Mouse (Mus musculus) ES-E14 (cell line): ENCODE results near the gene Tsfm. TPM values are rescaled to one million over a fixed set of nuclear protein-coding genes. Genes with fewer than 3 reads are reported as not detected.

Source experiments
- DNase-seq: peaks from one replicate; pipeline ENCODE4 v3.0.0-alpha.2; 2013; ENCODE audit warnings: low read depth, low spot score
- H3K27ac ChIP-seq: 2 replicates; pipeline ENCODE4 v1.5.1; 2012; ENCODE audit warnings: low read depth, mild to moderate bottlenecking, low read length, moderate library complexity, mixed read lengths; ENCODE audit not compliant: poor library complexity, insufficient read depth, severe bottlenecking
- H3K36me3 ChIP-seq: 2 replicates; pipeline ENCODE4 v1.6.1; 2012; ENCODE audit warnings: mild to moderate bottlenecking, low read length, moderate library complexity, mixed read lengths; ENCODE audit not compliant: control insufficient read depth, poor library complexity, insufficient read depth, severe bottlenecking
- H3K4me1 ChIP-seq, 2 experiments: fragments of 150-350 bp in 1 of 2; sonication (generic) in 1 of 2; 2 replicates each; pipeline ENCODE4 v1.6.1; 2012; ENCODE audit warnings: low read length in 2 of 2, mild to moderate bottlenecking in 1 of 2, mixed read lengths in 1 of 2; ENCODE audit not compliant: control insufficient read depth in 2 of 2, insufficient read depth in 2 of 2, poor library complexity in 1 of 2
- H3K4me3 ChIP-seq, 2 experiments: fragments of 150-350 bp in 1 of 2; sonication (generic) in 1 of 2; 2 replicates each; pipeline ENCODE4 v1.5.1; 2012; ENCODE audit warnings: low read length in 2 of 2, low read depth in 1 of 2, mild to moderate bottlenecking in 1 of 2, mixed read lengths in 1 of 2; ENCODE audit not compliant: insufficient read depth in 1 of 2, poor library complexity in 1 of 2, severe bottlenecking in 1 of 2
- H3K9ac ChIP-seq: 2 replicates; pipeline ENCODE4 v1.6.1; 2012; ENCODE audit warnings: low read depth, mild to moderate bottlenecking, low read length, mixed read lengths; ENCODE audit not compliant: poor library complexity, insufficient read depth, severe bottlenecking
- H3K9me3 ChIP-seq: fragments of 150-350 bp; sonication (generic); 2 replicates; pipeline ENCODE4 v1.6.1; 2012; ENCODE audit warnings: low read depth, mild to moderate bottlenecking, low read length; ENCODE audit not compliant: control insufficient read depth, insufficient read depth
- CHD2 ChIP-seq: IDR thresholded peaks from 2 replicates; pipeline ENCODE4 v1.6.1; 2014; ENCODE audit warnings: mild to moderate bottlenecking, low read depth, low read length, inconsistent platforms
- HCFC1 ChIP-seq: IDR thresholded peaks from 2 replicates; pipeline ENCODE4 v1.6.1; 2012; ENCODE audit warnings: low read length, inconsistent platforms, borderline replicate concordance; ENCODE audit not compliant: insufficient read depth
- MAFK ChIP-seq: IDR thresholded peaks from 2 replicates; pipeline ENCODE4 v1.6.1; 2014; ENCODE audit warnings: mild to moderate bottlenecking, low read depth, low read length, inconsistent platforms; ENCODE audit not compliant: insufficient read depth
- ZC3H11A ChIP-seq: IDR thresholded peaks from 2 replicates; pipeline ENCODE4 v1.6.1; 2012; ENCODE audit warnings: low read depth, mild to moderate bottlenecking, inconsistent platforms, low read length, borderline replicate concordance
- ZNF384 ChIP-seq: IDR thresholded peaks from 2 replicates; pipeline ENCODE4 v1.6.1; 2012; ENCODE audit warnings: low read depth, low read length, inconsistent platforms
- in situ Hi-C, 2 experiments: fragments of 600-800 bp; cut with MboI; formaldehyde crosslinking; loops; one replicate each; pipeline ENCODE4 v1.15.1; 2025; ENCODE audit warnings: low sequenced_read_pairs in 2 of 2, inconsistent platforms in 1 of 2; ENCODE audit not compliant: unreplicated experiment in 2 of 2
- total RNA-seq: library from RNA; depleted of rRNA; stranded (reverse); fragments of 300-350 nt; gene quantifications from 2 replicates; pipeline ENCODE4 v1.2.3, GENCODE M21; 2012

The Tsfm gene
- total RNA-seq, 1 experiment = 60.9 TPM

DNA sequence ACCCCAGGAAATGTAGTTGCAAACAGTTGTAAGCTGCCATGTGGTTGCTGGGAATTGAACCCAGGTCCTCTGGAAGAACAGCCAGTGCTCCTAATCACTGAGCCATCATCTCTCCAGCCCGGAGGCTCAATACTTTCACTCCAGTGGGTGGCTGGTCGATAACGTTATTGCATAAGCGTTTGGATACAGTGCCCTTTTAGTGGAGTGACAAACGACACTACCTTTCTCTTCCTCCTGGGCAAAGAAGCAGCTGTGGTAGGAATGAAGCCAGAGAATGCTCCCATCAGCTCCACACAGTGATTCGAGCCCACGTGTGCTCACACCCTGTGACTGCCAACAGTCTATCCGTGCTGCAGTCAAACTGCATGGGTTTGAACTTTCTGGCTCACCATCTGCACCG is 40.6 kb upstream of the Tsfm start:
- no peak for DNase-seq
- TF ChIP-seq CHD2 (no peak), MAFK (no peak), HCFC1 (no peak), ZNF384 (no peak), ZC3H11A (no peak)
- Histone ChIP-seq H3K36me3 (peaks cover 20% of the 10 kb centered on the region), H3K27ac (no peak overlapping the region), H3K4me3 (peak overlapping the region in 1 of 2 experiments; percentile 98; a peak in 2 of 4 replicates), H3K4me1 (peaks cover 0 to 6% of the 10 kb centered on the region in 2 experiments; a peak in 2 of 4 replicates), H3K9me3 (no peaks in the 10 kb centered on the region), H3K9ac (peak overlapping the region; percentile 76; the same call in 1 of the 2 replicates)
- in situ Hi-C loops = no loop called here

DNA sequence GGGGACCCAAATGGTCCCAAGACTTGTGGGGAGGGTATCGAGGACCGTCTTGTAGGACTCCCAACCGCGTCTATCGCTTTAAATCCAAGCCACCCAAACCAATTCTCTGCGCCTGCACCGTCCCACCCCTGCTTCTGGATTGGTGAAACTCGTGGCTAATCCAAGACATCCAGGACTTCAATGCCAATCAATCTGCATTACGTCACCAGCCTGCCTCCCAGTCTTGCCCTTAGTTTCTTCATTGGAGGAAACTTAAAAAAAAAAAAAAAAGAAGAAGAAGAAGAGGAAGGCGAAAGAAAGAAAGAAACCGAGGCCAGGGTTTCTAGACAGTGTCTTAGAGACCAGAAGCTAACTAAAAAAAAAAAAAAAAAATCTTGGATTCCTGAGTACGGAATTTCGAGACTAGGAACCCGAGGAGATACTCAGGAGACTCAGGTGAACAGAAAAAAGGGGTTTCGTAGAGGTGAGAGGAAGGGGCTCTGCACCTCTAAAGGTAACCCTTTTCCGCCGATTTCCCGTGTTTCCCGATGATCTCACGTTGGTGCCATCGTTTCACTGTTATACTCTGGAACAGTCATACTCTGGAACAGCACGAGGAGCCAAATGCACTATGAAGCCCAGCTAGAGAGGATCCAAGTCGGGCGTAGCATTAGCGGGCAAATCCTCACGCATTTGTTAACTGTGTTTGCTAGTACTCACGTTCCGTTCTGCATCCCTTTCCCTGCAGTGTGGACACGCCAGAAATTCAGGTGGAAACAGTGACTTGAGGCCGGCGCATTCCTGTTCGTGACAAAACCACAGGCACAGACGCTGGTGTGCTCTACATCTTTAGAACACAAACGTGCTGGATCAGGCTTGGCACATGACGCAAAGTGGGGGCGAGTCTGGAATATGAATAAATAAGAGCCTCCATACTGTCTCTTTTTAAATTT is 39.8 kb upstream of the Tsfm start, which contains the start of gene Tspan31:
Gene Tspan31, minus strand, starts transcription at position 75 of the 932 bp plus-strand sequence.
- peaks cover 0 to 6% of the 10 kb centered on the region in 2 experiments; a peak in 2 of 4 replicates for H3K4me1 ChIP-seq
- in situ Hi-C loops = no loop called here

DNA sequence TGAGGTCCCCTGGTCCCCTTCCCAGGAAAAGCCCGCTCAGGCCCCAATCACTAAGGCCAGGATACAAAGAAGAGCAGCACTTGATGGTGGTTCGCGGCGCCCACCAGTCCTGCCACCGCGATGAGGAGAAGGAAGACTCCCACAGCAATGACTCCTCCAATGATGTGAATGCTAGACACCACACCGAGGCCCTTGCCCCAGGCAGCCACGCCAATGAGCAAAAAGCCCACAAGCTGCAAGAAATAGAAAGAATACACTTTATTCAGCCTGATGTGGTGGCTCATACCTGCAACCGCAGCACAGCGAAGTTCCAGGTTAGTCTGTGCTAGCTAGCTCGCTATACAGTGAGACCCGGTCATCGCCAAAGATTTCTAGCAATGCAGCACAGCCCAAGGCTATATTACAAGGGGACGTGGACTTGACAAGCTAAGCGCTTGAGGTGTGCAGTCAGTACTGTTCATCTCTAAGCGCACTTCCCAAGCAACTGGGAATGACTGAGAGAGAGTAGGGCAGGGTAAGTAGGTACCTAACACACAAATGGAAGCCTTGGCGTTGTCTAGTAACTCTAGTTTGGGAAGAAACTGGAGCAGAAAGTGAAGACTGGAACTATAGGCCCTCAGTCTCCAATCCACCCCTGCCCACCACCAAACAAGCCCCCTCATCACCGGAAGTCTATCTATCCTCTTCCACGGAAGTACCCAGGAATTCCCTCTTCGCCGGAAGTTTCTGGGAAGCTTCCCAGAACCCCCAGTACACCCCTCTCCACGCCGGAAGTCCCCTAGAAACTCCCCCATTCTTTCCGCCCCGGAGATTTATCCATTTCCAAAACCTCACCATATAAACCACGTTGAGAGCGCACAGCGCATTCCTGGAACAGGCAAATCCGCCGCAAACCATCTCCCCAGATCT is 38.9 kb upstream of the Tsfm start:
- peaks cover 0 to 10% of the 10 kb centered on the region in 2 experiments; a peak in 2 of 4 replicates for H3K4me1 ChIP-seq
- H3K27ac ChIP-seq = peak overlapping the region; percentile 89
- H3K9ac ChIP-seq = peak overlapping the region; percentile 97
- DNase-seq = no peak
- peaks cover 35% of the 10 kb centered on the region for H3K36me3 ChIP-seq
- in situ Hi-C loops = no loop called here
- TF ChIP-seq ZNF384 (no peak), ZC3H11A (no peak), HCFC1 (no peak; the same call in 1 of the 2 replicates), CHD2 (no peak), MAFK (no peak)
- peak overlapping the region; percentile 97 to 98 for H3K4me3 ChIP-seq
- no peaks in the 10 kb centered on the region for H3K9me3 ChIP-seq

More for the DNA sequence above, 39.8 kb upstream of the Tsfm start, which contains the start of gene Tspan31:
- peak; percentile 93 for DNase-seq
- TF ChIP-seq ZC3H11A (no peak), HCFC1 (0 out of 2 replicates have a peak, but pooled peaks have one; percentile 55), MAFK (no peak), CHD2 (peak; percentile 28; the same call in 1 of the 2 replicates), ZNF384 (peak; percentile 95)
- peak within 1 kb of the TSS; percentile 89 for H3K27ac ChIP-seq
- no peaks in the 10 kb centered on the region for H3K9me3 ChIP-seq
- peaks cover 26% of the 10 kb centered on the region for H3K36me3 ChIP-seq
- H3K4me3 ChIP-seq = peak within 1 kb of the TSS; percentile 97 to 98
- peak within 1 kb of the TSS; percentile 97 for H3K9ac ChIP-seq
